Mouse (Mus musculus): ENCODE results near the gene Rad1.

GRCm38 (mm10) chr15:10535969-10536368 is 50.2 kb downstream of the Rad1 start:
- TF ChIP-seq POLR2A (IDR thresholded peaks at IDR 0.05; ENCODE audit: low read depth, low read length) (no peak), CTCF (conservative IDR thresholded peaks at IDR 0.05; ENCODE audit: insufficient read depth, insufficient read length, low read depth, low read length) (no peak)

Data from kidney, adult 2 months (tissue).